Mouse (Mus musculus): ENCODE data around the gene Ints6. TPM values are rescaled to one million over a fixed set of nuclear protein-coding genes. Genes with fewer than 3 reads are reported as not detected.
A peak's percentile ranks its signal among the peaks of the same experiment; 100 is the strongest.

Ints6 gene
- total RNA-seq, 2 experiments from 2014 or later = 38.2 to 44.0 TPM

GRCm38 (mm10) chr14:62640396-62640795 lies 120.6 kb downstream of the Ints6 start:
- DNase-seq (ENCODE audit: extremely low spot score in 1 of 2, low spot score in 2 of 2) = no peak
- intact Hi-C loops (cut with DNase I) = no loop called here

GRCm38 (mm10) chr14:62639551-62639950 lies 121.4 kb downstream of the Ints6 start:
- no peak for DNase-seq (ENCODE audit: extremely low spot score in 1 of 2, low spot score in 2 of 2)
- intact Hi-C loops (cut with DNase I) = loop anchor here (5.0 to 10.0 kb wide), 2 partner anchors 118 to 195 kb away; partner anchors contain the start of gene Wdfy2

- intact Hi-C loops (cut with DNase I) = loop anchor here (5.0 to 10.0 kb wide), 2 partner anchors 118 to 196 kb away; partner anchors contain the start of gene Wdfy2
- peak in 1 of 2 experiments; percentile 34 for DNase-seq (ENCODE audit: extremely low spot score in 1 of 2, low spot score in 2 of 2)
Measured at GRCm38 (mm10) chr14:62639111-62639510, 121.9 kb downstream of the Ints6 start.

- no peak for DNase-seq (ENCODE audit: extremely low spot score in 1 of 2, low spot score in 2 of 2)
- intact Hi-C loops (cut with DNase I) = loop anchor here (5.0 to 10.0 kb wide), 2 partner anchors 119 to 196 kb away; partner anchors contain the start of gene Wdfy2
Measured at GRCm38 (mm10) chr14:62638345-62638702, 122.6 kb downstream of the Ints6 start.

- DNase-seq (ENCODE audit: extremely low spot score in 1 of 2, low spot score in 2 of 2) = peak in 1 of 2 experiments; percentile 58
- intact Hi-C loops (cut with DNase I) = loop anchor here (5.0 to 10.0 kb wide), 2 partner anchors 120 to 197 kb away; partner anchors contain the start of gene Wdfy2
Measured at GRCm38 (mm10) chr14:62637436-62638344, 123.3 kb downstream of the Ints6 start.

- intact Hi-C loops (cut with DNase I) = no loop called here
- no peak for DNase-seq (ENCODE audit: extremely low spot score in 1 of 2, low spot score in 2 of 2)
Measured at GRCm38 (mm10) chr14:62627951-62628350, 133.0 kb downstream of the Ints6 start.

Other genes starting within 250 kb of the Ints6 start
- 10 to 100 TPM; 69.1 to 81.2 TPM for gene Fam124a, start 205.4 kb downstream of the Ints6 start, total RNA-seq (2021)
- gene Gm4131, start 194.2 kb downstream of the Ints6 start, total RNA-seq (2021) = not detected
- not detected for gene Serpine3, start 97.5 kb downstream of the Ints6 start, total RNA-seq (2021)
- 10 to 100 TPM; 11.3 to 11.8 TPM for gene Wdfy2, start 76.5 kb upstream of the Ints6 start, total RNA-seq (2021)
- not detected for gene Defb48, start 223.3 kb upstream of the Ints6 start, total RNA-seq (2021)
- gene Defb47, start 236.9 kb upstream of the Ints6 start, total RNA-seq (2021) = not detected